Mouse (Mus musculus) kidney, adult 9 months (tissue): ENCODE results near the gene Sval2.

Source experiments
- DNase-seq: peaks from one replicate; pipeline ENCODE4 v3.0.0; 2022

Gene Sval2

DNA sequence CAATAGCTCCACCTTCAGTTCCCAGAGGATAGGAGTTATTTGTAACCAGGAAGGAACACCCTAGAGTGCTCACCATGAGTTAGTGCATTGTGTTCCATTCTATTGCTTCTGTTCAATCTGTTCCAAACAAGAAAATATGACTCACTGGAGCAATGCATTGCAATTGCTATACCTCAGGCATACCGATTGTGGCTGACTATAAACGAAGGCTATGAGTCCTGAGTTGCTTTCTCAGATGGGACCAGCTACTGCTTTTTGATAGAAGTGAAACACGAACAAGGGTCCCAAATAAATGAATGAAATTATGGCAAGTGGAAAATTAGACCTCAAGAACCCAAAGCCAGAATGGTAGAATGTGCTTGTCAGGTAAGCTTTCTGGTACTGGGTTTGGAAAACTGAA, at the start of gene Sval2:
Gene Sval2, plus strand, starts transcription at position 301 of the 400 bp plus-strand sequence.
- no peak for DNase-seq

- no peak for DNase-seq
Measured at GRCm38 (mm10) chr6:41824086-41824485, 28.7 kb upstream of the Sval2 start.

DNA sequence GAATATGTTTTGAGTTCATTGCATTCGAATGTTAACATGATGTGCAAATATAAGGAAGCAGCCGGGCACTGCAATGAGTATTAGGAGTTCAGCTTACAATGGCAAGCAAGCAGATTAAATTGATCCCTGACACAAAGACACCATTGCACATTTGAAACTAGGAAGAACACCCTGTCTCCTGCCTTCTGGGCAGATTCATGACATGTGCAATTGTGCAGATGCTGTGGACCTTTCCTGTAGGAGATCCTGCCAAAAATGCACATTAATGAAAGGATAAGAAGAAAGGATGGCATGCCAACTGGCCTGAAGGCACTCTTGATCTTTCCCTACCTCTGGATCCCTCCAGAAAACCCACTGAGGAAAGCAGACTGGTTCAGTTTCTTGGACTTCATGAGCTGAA, 23.3 kb upstream of the Sval2 start:
- DNase-seq: no peak

DNA sequence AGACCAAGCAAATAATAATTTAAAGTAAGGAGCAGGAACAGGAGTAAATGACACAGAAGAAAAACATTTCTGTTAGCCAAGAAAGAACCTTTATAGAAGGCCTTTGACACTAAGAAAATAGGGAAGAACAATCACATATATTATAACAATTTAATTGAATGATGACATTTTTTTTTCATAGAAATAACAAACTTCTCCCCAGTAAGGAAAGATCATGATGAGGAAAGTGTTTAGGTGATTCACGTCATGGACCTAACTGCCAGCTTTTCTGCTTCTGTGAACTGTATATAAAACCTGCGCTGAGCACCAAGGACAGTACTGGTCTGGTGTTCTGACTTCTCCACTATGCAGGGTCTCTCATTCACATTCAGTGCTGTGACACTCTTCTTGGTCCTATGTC, 5.6 kb upstream of the Sval2 start, which contains the start of gene Pip:
Gene Pip, plus strand, starts transcription at position 301 of the 400 bp plus-strand sequence.
- no peak for DNase-seq

- DNase-seq: no peak
Measured at GRCm38 (mm10) chr6:41864038-41864437, 11.2 kb downstream of the Sval2 start.

GRCm38 (mm10) chr6:41911625-41912024, 58.8 kb downstream of the Sval2 start:
- no peak for DNase-seq
